Mouse (Mus musculus) megakaryocyte, embryonic 14.5 days (primary cell): ENCODE measurements around the gene Mgat4a.
"Not testable (repeated sequence)": the region's sequence is repeated elsewhere in the genome, so short reads cannot be mapped to it uniquely, and the experiment has no call there.

ENCODE experiments used
- FLI1 ChIP-seq: IDR thresholded peaks from 2 replicates; pipeline ENCODE4 v1.6.1; 2012; ENCODE audit warnings: low read length, inconsistent platforms, mixed read lengths
- GATA1 ChIP-seq: IDR thresholded peaks from 3 replicates; pipeline ENCODE4 v1.6.1; 2012; ENCODE audit warnings: mixed read lengths, low read length, inconsistent platforms, borderline replicate concordance

GRCm38 (mm10) chr1:37499395-37499794 lies 41.4 kb downstream of the Mgat4a start:
- TF ChIP-seq GATA1, FLI1: not testable (repeated sequence)
